Mouse (Mus musculus) kidney, adult 18-20 months (tissue): ENCODE results near the gene Cryaa.
A peak's percentile ranks its signal among the peaks of the same experiment; 100 is the strongest.

Experiments
- DNase-seq: peaks from one replicate; pipeline ENCODE4 v3.0.0; 2021

The Cryaa gene

GRCm38 (mm10) chr17:31710455-31710854, 32.8 kb downstream of the Cryaa start:
- DNase-seq = no peak

GRCm38 (mm10) chr17:31713709-31714108, 36.1 kb downstream of the Cryaa start:
- no peak for DNase-seq

GRCm38 (mm10) chr17:31714125-31714524, 36.5 kb downstream of the Cryaa start:
- DNase-seq = no peak

- no peak for DNase-seq
Observed at GRCm38 (mm10) chr17:31715006-31715405, 37.4 kb downstream of the Cryaa start.

GRCm38 (mm10) chr17:31721637-31722036, 44.0 kb downstream of the Cryaa start:
- DNase-seq = no peak

GRCm38 (mm10) chr17:31725366-31725765, 47.8 kb downstream of the Cryaa start:
- DNase-seq = no peak

GRCm38 (mm10) chr17:31726216-31726615, 48.6 kb downstream of the Cryaa start:
- no peak for DNase-seq

- DNase-seq = peak; percentile 39
Observed at GRCm38 (mm10) chr17:31727230-31727629, 49.6 kb downstream of the Cryaa start.

GRCm38 (mm10) chr17:31728043-31728442, 50.4 kb downstream of the Cryaa start:
- no peak for DNase-seq

- DNase-seq = peak; percentile 73
Observed at GRCm38 (mm10) chr17:31728968-31729501, 51.4 kb downstream of the Cryaa start.

GRCm38 (mm10) chr17:31731038-31731437, 53.4 kb downstream of the Cryaa start:
- DNase-seq = no peak
